Mouse (Mus musculus): ENCODE results near the gene Dennd1b.

Gene Dennd1b

GRCm38 (mm10) chr1:139180481-139181149, 217.4 kb downstream of the Dennd1b start:
- no peak for DNase-seq (ENCODE audit: low spot score in 2 of 2)

GRCm38 (mm10) chr1:139192635-139193034, 229.4 kb downstream of the Dennd1b start:
- no peak for DNase-seq (ENCODE audit: low spot score in 2 of 2)

GRCm38 (mm10) chr1:139194011-139194410, 230.8 kb downstream of the Dennd1b start:
- no peak for DNase-seq (ENCODE audit: low spot score in 2 of 2)

- DNase-seq (ENCODE audit: low spot score in 2 of 2), result no peak
These were observed 231.3 kb downstream of the Dennd1b start for GRCm38 (mm10) chr1:139194428-139195028.

DNA sequence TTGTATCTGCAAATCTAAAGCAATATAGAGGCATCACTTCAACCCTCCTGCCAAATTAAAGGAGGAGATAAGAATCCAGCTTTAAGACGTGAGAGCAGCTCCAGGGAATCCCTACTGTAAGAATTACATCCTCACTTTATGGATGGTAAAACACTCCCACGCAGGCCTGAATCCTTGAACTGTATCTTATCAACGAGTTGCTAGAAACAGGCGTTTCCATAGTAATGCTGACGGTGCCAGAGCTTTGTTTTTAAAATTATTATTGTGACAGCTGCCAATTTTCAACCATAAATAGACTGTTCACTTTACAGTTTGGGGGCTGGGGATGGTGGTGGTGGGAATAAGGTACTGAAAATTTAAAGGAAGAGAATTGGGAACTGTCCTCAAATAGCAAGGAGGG, 239.8 kb downstream of the Dennd1b start:
- no peak for DNase-seq (ENCODE audit: low spot score in 2 of 2)

DNA sequence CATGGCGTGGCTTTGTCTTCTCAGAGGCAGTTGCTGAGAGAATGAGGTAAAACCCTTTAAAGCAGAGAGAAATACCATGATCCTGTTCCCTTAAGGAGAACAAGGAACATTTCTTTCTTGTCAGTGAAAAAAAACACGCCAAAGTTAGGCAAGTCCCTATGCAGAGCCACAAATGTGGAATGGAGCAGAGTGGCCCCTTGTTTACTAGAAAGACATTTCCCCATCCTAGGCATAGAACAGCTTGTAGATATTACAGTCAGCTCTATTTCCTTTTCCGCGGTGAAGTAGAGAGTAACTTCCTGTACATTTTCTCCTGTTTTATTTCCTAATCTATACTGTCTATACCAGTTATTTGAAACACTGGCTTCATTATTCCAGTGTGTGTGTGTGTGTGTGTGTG, 243.0 kb downstream of the Dennd1b start:
- no peak for DNase-seq (ENCODE audit: low spot score in 2 of 2)

- peak; percentile 9 to 48 for DNase-seq (ENCODE audit: low spot score in 2 of 2)
These were observed 246.6 kb downstream of the Dennd1b start for GRCm38 (mm10) chr1:139209796-139210195.

DNA sequence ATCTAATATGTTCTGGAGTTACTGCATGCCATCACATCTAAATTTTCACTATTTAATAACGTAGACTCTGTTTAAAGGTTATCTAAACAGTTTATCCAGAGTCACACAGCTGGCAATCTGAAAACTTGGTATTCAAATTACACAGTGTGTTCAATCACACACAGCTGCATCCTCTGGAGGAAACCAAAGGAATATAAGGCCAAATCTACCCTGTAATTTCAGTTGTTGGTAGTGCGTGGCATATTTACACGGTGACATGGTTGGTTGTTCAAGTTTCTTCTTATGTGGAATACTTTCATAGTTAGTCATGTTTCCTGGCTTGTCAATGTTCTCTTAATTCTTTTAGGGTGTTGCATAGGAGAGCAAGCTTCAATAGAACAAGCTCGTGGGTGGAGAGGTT, 247.3 kb downstream of the Dennd1b start:
- DNase-seq (ENCODE audit: low spot score in 2 of 2), result no peak

DNA sequence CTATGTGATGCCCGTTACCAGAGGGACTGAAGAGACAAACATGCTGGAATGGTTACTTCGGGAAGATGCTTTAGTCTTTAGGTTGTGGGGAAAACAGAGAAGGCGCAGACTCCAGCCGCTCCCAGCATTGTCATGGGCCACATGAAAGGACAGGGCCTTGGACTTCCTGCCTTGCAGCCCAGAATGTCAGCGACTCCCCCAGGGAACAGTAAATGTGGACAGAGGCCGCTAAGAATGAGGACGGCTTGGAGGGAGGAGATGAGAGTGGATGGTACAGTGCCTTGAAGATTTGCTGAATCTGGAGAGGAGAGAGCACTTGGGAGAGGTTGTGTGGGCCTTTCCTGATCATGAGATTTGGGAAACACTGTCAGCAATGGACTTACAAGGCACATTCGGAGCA, 252.1 kb downstream of the Dennd1b start:
- no peak for DNase-seq (ENCODE audit: low spot score in 2 of 2)

GRCm38 (mm10) chr1:139223804-139224203, 260.6 kb downstream of the Dennd1b start:
- DNase-seq (ENCODE audit: low spot score in 2 of 2), result no peak

GRCm38 (mm10) chr1:139224309-139224949, 261.2 kb downstream of the Dennd1b start:
- no peak for DNase-seq (ENCODE audit: low spot score in 2 of 2)

Measured in right cerebral cortex, postnatal 36 days (tissue).